Mouse (Mus musculus) natural killer cell, adult 2 months (primary cell): Measurements from ENCODE around the gene Fam171a1.
"Not testable (repeated sequence)": the region's sequence is repeated elsewhere in the genome, so short reads cannot be mapped to it uniquely, and the experiment has no call there.

ENCODE experiments used
- DNase-seq, 2 experiments: peaks; one replicate each; pipeline ENCODE4 v3.0.0; 2022; ENCODE audit warnings: low spot score in 2 of 2

The Fam171a1 gene

GRCm38 (mm10) chr2:3113866-3114265 is at the start of gene Fam171a1:
Gene Fam171a1, plus strand, starts transcription at chr2:3114224.
- DNase-seq, result no peak

GRCm38 (mm10) chr2:3069140-3069539 is 44.9 kb upstream of the Fam171a1 start:
- DNase-seq, result no peak

- not testable (repeated sequence) for DNase-seq
Observed at GRCm38 (mm10) chr2:3088361-3088760, 25.7 kb upstream of the Fam171a1 start.

- no peak for DNase-seq
Observed at GRCm38 (mm10) chr2:3089274-3089673, 24.8 kb upstream of the Fam171a1 start.

GRCm38 (mm10) chr2:3096101-3096500 is 17.9 kb upstream of the Fam171a1 start:
- DNase-seq, result no peak

- no peak for DNase-seq
Observed at GRCm38 (mm10) chr2:3099971-3100370, 14.1 kb upstream of the Fam171a1 start.

GRCm38 (mm10) chr2:3101292-3101957 is 12.6 kb upstream of the Fam171a1 start:
- no peak for DNase-seq

GRCm38 (mm10) chr2:3102360-3102759 is 11.7 kb upstream of the Fam171a1 start:
- DNase-seq, result no peak

GRCm38 (mm10) chr2:3107471-3107870 is 6.6 kb upstream of the Fam171a1 start:
- DNase-seq, result no peak

- no peak for DNase-seq
Observed at GRCm38 (mm10) chr2:3108431-3108830, 5.6 kb upstream of the Fam171a1 start.

- no peak for DNase-seq
Observed at GRCm38 (mm10) chr2:3108834-3109233, 5.2 kb upstream of the Fam171a1 start.

GRCm38 (mm10) chr2:3117855-3118202 is 3.8 kb downstream of the Fam171a1 start:
- no peak for DNase-seq

- DNase-seq, result peak in 1 of 2 experiments; percentile 10
Observed at GRCm38 (mm10) chr2:3118203-3118941, 4.3 kb downstream of the Fam171a1 start.

- DNase-seq, result no peak
Observed at GRCm38 (mm10) chr2:3118969-3119368, 4.9 kb downstream of the Fam171a1 start.

- no peak for DNase-seq
Observed at GRCm38 (mm10) chr2:3119371-3119935, 5.4 kb downstream of the Fam171a1 start.

GRCm38 (mm10) chr2:3122571-3122970 is 8.5 kb downstream of the Fam171a1 start:
- no peak for DNase-seq

GRCm38 (mm10) chr2:3127256-3127883 is 13.3 kb downstream of the Fam171a1 start:
- no peak for DNase-seq

GRCm38 (mm10) chr2:3128344-3128871 is 14.4 kb downstream of the Fam171a1 start:
- no peak for DNase-seq

GRCm38 (mm10) chr2:3128910-3129309 is 14.9 kb downstream of the Fam171a1 start:
- DNase-seq, result no peak

- no peak for DNase-seq
Observed at GRCm38 (mm10) chr2:3132473-3132872, 18.4 kb downstream of the Fam171a1 start.

- DNase-seq, result no peak
Observed at GRCm38 (mm10) chr2:3134580-3135296, 20.7 kb downstream of the Fam171a1 start.

GRCm38 (mm10) chr2:3135297-3135684 is 21.3 kb downstream of the Fam171a1 start:
- DNase-seq, result no peak
